Mouse (Mus musculus) embryonic fibroblast, embryonic 13.5 days (primary cell): ENCODE results near the gene Phgdh. TPM values are rescaled to one million over a fixed set of nuclear protein-coding genes. Genes with fewer than 3 reads are reported as not detected.

Experiments used
- H3K27ac ChIP-seq: 2 replicates; pipeline ENCODE4 v1.5.1; 2012; ENCODE audit warnings: low read length, control low read depth, inconsistent platforms; ENCODE audit not compliant: insufficient read depth
- H3K4me1 ChIP-seq: 2 replicates; pipeline ENCODE4 v1.6.1; 2011; ENCODE audit warnings: low read length; ENCODE audit not compliant: control insufficient read depth, insufficient read depth
- H3K4me3 ChIP-seq: 2 replicates; pipeline ENCODE4 v1.5.1; 2011; ENCODE audit warnings: mild to moderate bottlenecking, control low read depth, low read length; ENCODE audit not compliant: insufficient read depth
- CTCF ChIP-seq: IDR thresholded peaks from 2 replicates; pipeline ENCODE4 v1.5.1; 2011; ENCODE audit warnings: mild to moderate bottlenecking, control low read depth, low read length, moderate library complexity, borderline replicate concordance; ENCODE audit not compliant: insufficient read depth
- POLR2A ChIP-seq: IDR thresholded peaks from 2 replicates; pipeline ENCODE4 v1.6.1; 2011; ENCODE audit warnings: low read depth, mild to moderate bottlenecking, control low read depth, low read length, moderate library complexity
- polyA plus RNA-seq: library from polyadenylated mRNA; stranded (reverse); fragments of >200 nt; gene quantifications from 2 replicates; pipeline ENCODE4 v1.2.4, GENCODE M21; 2011; ENCODE audit warnings: low read depth; ENCODE audit not compliant: missing spikeins, insufficient read length

The Phgdh gene
- polyA plus RNA-seq, 1 experiment = 249 TPM

- H3K4me3 ChIP-seq = no peak overlapping the region
- TF ChIP-seq POLR2A (no peak), CTCF (no peak)
- H3K27ac ChIP-seq = no peak overlapping the region
- peaks cover 14% of the 10 kb centered on the region; the same call in 1 of the 2 replicates for H3K4me1 ChIP-seq
These were observed 14.1 kb upstream of the Phgdh start for GRCm38 (mm10) chr3:98353892-98354291.

GRCm38 (mm10) chr3:98348705-98349104 is 8.9 kb upstream of the Phgdh start:
- no peak overlapping the region for H3K27ac ChIP-seq
- H3K4me1 ChIP-seq = no peaks in the 10 kb centered on the region
- TF ChIP-seq CTCF (no peak), POLR2A (no peak)
- H3K4me3 ChIP-seq = no peak overlapping the region

GRCm38 (mm10) chr3:98348106-98348505 is 8.3 kb upstream of the Phgdh start:
- H3K27ac ChIP-seq = no peak overlapping the region
- TF ChIP-seq POLR2A (no peak), CTCF (no peak)
- H3K4me3 ChIP-seq = no peak overlapping the region
- H3K4me1 ChIP-seq = no peaks in the 10 kb centered on the region

GRCm38 (mm10) chr3:98343235-98343634 is 3.4 kb upstream of the Phgdh start:
- Histone ChIP-seq H3K4me1 (no peaks in the 10 kb centered on the region), H3K4me3 (no peak overlapping the region), H3K27ac (no peak overlapping the region)
- TF ChIP-seq CTCF = no peak
- no peak for TF ChIP-seq POLR2A

- H3K27ac ChIP-seq = no peak overlapping the region
- peaks cover 9% of the 10 kb centered on the region; the same call in 1 of the 2 replicates for H3K4me1 ChIP-seq
- H3K4me3 ChIP-seq = no peak overlapping the region
- TF ChIP-seq CTCF = no peak
- TF ChIP-seq POLR2A = no peak
These were observed 1.2 kb upstream of the Phgdh start for GRCm38 (mm10) chr3:98340818-98341594.

GRCm38 (mm10) chr3:98339097-98339705 is 589 bp downstream of the Phgdh start:
- Histone ChIP-seq H3K4me1 (peaks cover 13% of the 10 kb centered on the region; the same call in 1 of the 2 replicates), H3K4me3 (peak overlapping the region; percentile 94), H3K27ac (peak overlapping the region; percentile 85)
- TF ChIP-seq CTCF (no peak), POLR2A (0 out of 2 replicates have a peak, but pooled peaks have one; percentile 37)

- peak overlapping the region; percentile 94 for H3K4me3 ChIP-seq
- H3K4me1 ChIP-seq = peaks cover 13% of the 10 kb centered on the region; the same call in 1 of the 2 replicates
- H3K27ac ChIP-seq = peak overlapping the region; percentile 84
- TF ChIP-seq POLR2A = no peak; the same call in 1 of the 2 replicates
- no peak for TF ChIP-seq CTCF
These were observed 1.2 kb downstream of the Phgdh start for GRCm38 (mm10) chr3:98338584-98339041.

GRCm38 (mm10) chr3:98336661-98337654 is 2.8 kb downstream of the Phgdh start:
- Histone ChIP-seq H3K27ac (no peak overlapping the region), H3K4me3 (peak overlapping the region; percentile 94; the same call in 1 of the 2 replicates), H3K4me1 (peaks cover 13% of the 10 kb centered on the region; the same call in 1 of the 2 replicates)
- TF ChIP-seq CTCF (no peak), POLR2A (no peak)

GRCm38 (mm10) chr3:98335886-98336285 is 3.9 kb downstream of the Phgdh start:
- H3K4me1 ChIP-seq = peaks cover 13% of the 10 kb centered on the region; the same call in 1 of the 2 replicates
- no peak overlapping the region for H3K27ac ChIP-seq
- TF ChIP-seq CTCF (no peak), POLR2A (no peak)
- H3K4me3 ChIP-seq = no peak overlapping the region
